Mouse (Mus musculus): Measurements from ENCODE around the gene Mzf1.

DNA sequence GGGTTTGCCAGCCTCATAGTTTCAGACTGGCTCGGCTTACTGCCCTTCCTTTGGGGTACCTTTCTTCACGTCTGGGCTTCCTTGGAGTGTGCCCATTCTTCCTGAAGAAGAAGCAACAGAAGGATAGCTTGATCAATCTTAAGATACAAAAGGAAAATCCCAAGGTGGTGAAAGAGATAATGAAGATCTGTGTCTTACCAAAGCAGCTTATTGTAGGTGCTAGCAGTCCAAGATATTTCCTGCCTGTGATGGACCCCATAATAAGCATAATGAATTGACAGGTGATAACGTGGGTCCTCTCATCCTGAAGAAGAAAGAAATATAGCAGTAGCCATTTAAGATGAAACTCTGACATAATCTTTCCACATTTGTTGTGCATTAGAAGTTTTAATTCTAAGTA, 40.5 kb upstream of the Mzf1 start, which contains the start of gene Vmn1r85:
- TF ChIP-seq CTCF (IDR thresholded peaks at IDR 0.05; ENCODE audit: low read depth, low read length), result no peak
- no peak for TF ChIP-seq GATA1 (IDR thresholded peaks at IDR 0.05; ENCODE audit: borderline replicate concordance, low read length)
